Mouse (Mus musculus): Measurements from ENCODE around the gene Arr3. TPM values are rescaled to one million over a fixed set of nuclear protein-coding genes. Genes with fewer than 3 reads are reported as not detected.

Gene Arr3
- polyA plus RNA-seq, 1 experiment from 2014 or later, result not detected

DNA sequence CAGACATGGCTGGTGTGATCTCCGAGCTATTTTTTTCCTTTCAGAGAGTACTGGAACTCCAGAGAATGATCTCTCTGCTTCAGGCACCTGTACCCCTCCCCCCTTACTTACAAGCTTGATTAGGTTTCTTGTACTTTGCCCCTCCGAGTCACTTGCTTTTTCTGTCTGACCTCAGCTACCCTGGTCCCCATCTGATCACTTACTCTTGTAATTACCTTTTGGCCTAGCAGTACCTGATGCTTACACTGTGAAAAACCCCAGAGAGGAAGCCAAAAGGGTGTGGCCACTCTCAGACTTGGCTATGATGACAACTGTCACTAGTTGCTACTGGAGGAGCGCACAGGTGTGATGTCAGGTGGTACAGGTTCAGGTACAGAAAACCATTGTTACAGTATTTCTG, 13.2 kb downstream of the Arr3 start:
- Histone ChIP-seq H3K4me1 (replicated peaks; ENCODE audit: insufficient read depth, low read length) (no peaks in the 10 kb centered on the region), H3K36me3 (ENCODE audit: insufficient read depth, low read length) (no peaks in the 10 kb centered on the region), H3K27me3 (ENCODE audit: insufficient read depth, low read length) (no peaks in the 10 kb centered on the region), H3K4me3 (replicated peaks; ENCODE audit: low read depth, low read length) (no peak overlapping the region), H3K9me3 (replicated peaks; ENCODE audit: low read length) (no peaks in the 10 kb centered on the region), H3K27ac (no peak overlapping the region), H3K4me2 (ENCODE audit: low read length) (no peak overlapping the region), H3K9ac (ENCODE audit: low read depth, low read length) (no peak overlapping the region)
- WGBS, result 48% methylated on average over 3 of the region's 3 CpGs
- DNase-seq (ENCODE audit: low spot score) (peak; percentile 2), ATAC-seq (replicated peaks; ENCODE audit: low FRiP score, low read depth) (0 out of 2 replicates have a peak, but pooled peaks have one; percentile 36)
- TF ChIP-seq CTCF (IDR thresholded peaks at IDR 0.05; ENCODE audit: low read depth), result no peak

- H3K36me3 ChIP-seq (ENCODE audit: insufficient read depth, low read length), result no peaks in the 10 kb centered on the region
- no peak overlapping the region for H3K4me3 ChIP-seq (replicated peaks; ENCODE audit: low read depth, low read length)
- no peak overlapping the region for H3K4me2 ChIP-seq (ENCODE audit: low read length)
- no peaks in the 10 kb centered on the region for H3K4me1 ChIP-seq (replicated peaks; ENCODE audit: insufficient read depth, low read length)
- WGBS, result 59% methylated on average over 2 of the region's 2 CpGs
- no peak for ATAC-seq (replicated peaks; ENCODE audit: low FRiP score, low read depth)
- H3K9me3 ChIP-seq (replicated peaks; ENCODE audit: low read length), result no peaks in the 10 kb centered on the region
- no peaks in the 10 kb centered on the region for H3K27me3 ChIP-seq (ENCODE audit: insufficient read depth, low read length)
- no peak overlapping the region for H3K9ac ChIP-seq (ENCODE audit: low read depth, low read length)
- no peak overlapping the region for H3K27ac ChIP-seq
- TF ChIP-seq CTCF (IDR thresholded peaks at IDR 0.05; ENCODE audit: low read depth), result peak; percentile 46; the same call in 1 of the 2 replicates
- DNase-seq (ENCODE audit: low spot score), result peak; percentile 22
Observed at GRCm38 (mm10) chrX:100621366-100621765, 16.1 kb downstream of the Arr3 start.

- no peak overlapping the region for H3K9ac ChIP-seq (ENCODE audit: low read depth, low read length)
- no peak overlapping the region for H3K4me3 ChIP-seq (replicated peaks; ENCODE audit: low read depth, low read length)
- no peaks in the 10 kb centered on the region for H3K36me3 ChIP-seq (ENCODE audit: insufficient read depth, low read length)
- WGBS, result 94% methylated on average over 4 of the region's 4 CpGs
- DNase-seq (ENCODE audit: low spot score) (no peak), ATAC-seq (replicated peaks; ENCODE audit: low FRiP score, low read depth) (no peak)
- H3K4me1 ChIP-seq (replicated peaks; ENCODE audit: insufficient read depth, low read length), result no peaks in the 10 kb centered on the region
- H3K27ac ChIP-seq, result no peak overlapping the region
- no peak for TF ChIP-seq CTCF (IDR thresholded peaks at IDR 0.05; ENCODE audit: low read depth)
- H3K4me2 ChIP-seq (ENCODE audit: low read length), result no peak overlapping the region
- H3K9me3 ChIP-seq (replicated peaks; ENCODE audit: low read length), result no peaks in the 10 kb centered on the region
- H3K27me3 ChIP-seq (ENCODE audit: insufficient read depth, low read length), result no peaks in the 10 kb centered on the region
Observed at GRCm38 (mm10) chrX:100624242-100624641, 18.9 kb downstream of the Arr3 start.

DNA sequence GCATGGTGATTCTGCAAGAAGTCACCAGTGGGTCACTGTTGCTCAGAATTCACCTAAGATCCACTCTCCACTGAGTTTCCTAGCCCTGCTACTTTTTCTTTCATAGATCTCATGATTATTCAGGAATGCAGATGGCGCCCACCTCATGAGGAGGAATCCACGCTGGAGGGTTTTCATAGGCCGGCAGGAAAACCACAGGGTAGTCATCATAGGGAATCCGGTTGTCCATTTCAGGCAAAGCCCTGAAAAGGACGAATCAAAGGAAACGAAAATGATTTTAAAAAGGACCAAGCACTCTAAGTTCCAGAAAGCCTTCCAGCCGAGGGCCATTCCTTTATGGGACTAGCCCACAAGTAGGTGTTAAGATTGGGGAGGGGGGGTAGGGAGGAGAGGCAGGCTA, 19.8 kb downstream of the Arr3 start:
- Histone ChIP-seq H3K36me3 (ENCODE audit: insufficient read depth, low read length) (no peaks in the 10 kb centered on the region), H3K9ac (ENCODE audit: low read depth, low read length) (peak overlapping the region; percentile 48; the same call in 1 of the 2 replicates), H3K27me3 (ENCODE audit: insufficient read depth, low read length) (no peaks in the 10 kb centered on the region), H3K27ac (no peak overlapping the region; the same call in 1 of the 2 replicates), H3K4me1 (replicated peaks; ENCODE audit: insufficient read depth, low read length) (no peaks in the 10 kb centered on the region), H3K4me3 (replicated peaks; ENCODE audit: low read depth, low read length) (peak overlapping the region; percentile 57), H3K4me2 (ENCODE audit: low read length) (peak overlapping the region; percentile 58), H3K9me3 (replicated peaks; ENCODE audit: low read length) (no peaks in the 10 kb centered on the region)
- 46% methylated on average over 7 of the region's 7 CpGs for WGBS
- no peak for ATAC-seq (replicated peaks; ENCODE audit: low FRiP score, low read depth)
- DNase-seq (ENCODE audit: low spot score), result peak; percentile 1
- no peak for TF ChIP-seq CTCF (IDR thresholded peaks at IDR 0.05; ENCODE audit: low read depth)

DNA sequence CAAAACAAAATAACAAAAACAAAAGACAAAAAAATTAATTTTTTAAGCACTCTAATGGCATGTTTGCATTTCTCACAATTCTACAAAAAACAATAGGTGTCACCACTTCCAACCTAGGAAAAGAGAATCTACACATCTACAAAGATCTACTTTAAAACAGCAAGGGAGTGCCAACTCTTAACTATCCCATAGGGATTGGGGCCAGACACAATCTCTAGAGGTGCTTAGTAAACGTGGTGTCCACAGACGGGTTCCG, 20.2 kb downstream of the Arr3 start, which contains the start of gene Kif4:
Gene Kif4, plus strand, starts transcription at position 192 of the 256 bp plus-strand sequence.
- DNase-seq (ENCODE audit: low spot score) (peak; percentile 0), ATAC-seq (replicated peaks; ENCODE audit: low FRiP score, low read depth) (no peak)
- H3K36me3 ChIP-seq (ENCODE audit: insufficient read depth, low read length), result no peaks in the 10 kb centered on the region
- H3K27me3 ChIP-seq (ENCODE audit: insufficient read depth, low read length), result no peaks in the 10 kb centered on the region
- peak within 1 kb of the TSS; percentile 64 for H3K9ac ChIP-seq (ENCODE audit: low read depth, low read length)
- H3K27ac ChIP-seq, result peak within 1 kb of the TSS; percentile 64
- peak within 1 kb of the TSS; percentile 57 for H3K4me3 ChIP-seq (replicated peaks; ENCODE audit: low read depth, low read length)
- no peaks in the 10 kb centered on the region for H3K9me3 ChIP-seq (replicated peaks; ENCODE audit: low read length)
- WGBS, result 31% methylated on average over 3 of the region's 3 CpGs
- H3K4me1 ChIP-seq (replicated peaks; ENCODE audit: insufficient read depth, low read length), result no peaks in the 10 kb centered on the region
- TF ChIP-seq CTCF (IDR thresholded peaks at IDR 0.05; ENCODE audit: low read depth), result no peak
- H3K4me2 ChIP-seq (ENCODE audit: low read length), result peak within 1 kb of the TSS; percentile 73

DNA sequence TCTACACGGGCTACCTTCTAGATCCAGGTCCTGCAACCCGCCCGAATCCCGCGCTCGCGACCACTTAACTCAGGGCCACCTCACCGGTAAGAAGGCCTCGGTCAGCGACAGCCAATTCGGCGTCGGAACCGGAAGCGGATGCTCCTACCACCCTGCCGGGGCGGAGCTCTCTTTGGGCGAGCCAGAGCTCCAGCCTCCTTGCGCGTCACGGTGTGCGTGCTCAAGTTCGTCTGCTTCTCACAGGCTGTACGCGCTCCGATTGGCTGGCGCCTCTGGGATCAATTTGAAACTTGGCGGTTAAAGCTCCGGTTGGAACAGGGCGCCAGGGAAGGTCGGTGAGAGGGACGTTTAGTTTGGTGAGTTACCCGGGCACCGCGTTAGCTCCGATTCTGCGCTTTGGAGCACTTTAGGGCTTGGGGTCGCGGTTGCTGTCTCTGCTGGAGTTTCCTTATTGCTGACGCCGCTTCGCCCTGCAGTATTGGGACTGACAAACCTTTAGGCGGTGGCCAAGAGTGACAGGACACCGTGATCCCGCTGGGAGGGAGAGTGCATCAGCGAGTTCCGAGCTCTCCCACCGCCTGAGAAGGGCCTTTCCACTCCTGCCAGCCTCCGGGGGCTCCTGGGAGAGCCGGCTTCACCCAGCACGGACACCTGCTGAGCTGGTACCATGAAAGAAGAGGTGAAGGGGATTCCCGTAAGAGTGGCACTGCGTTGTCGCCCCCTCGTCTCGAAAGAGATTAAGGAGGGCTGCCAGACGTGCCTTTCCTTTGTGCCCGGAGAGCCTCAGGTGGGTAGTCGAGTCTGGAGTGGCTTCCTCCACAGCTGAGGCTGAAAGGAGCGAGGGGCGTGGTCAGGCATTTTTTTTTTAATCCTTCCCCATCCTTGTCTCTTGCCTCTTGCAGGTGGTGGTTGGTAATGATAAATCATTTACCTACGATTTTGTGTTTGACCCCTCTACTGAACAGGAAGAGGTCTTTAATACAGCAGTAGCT, 20.8 kb downstream of the Arr3 start, which contains the start of gene Pdzd11:
Gene Pdzd11, minus strand, starts transcription at position 767 of the 992 bp plus-strand sequence.
- Histone ChIP-seq H3K4me1 (replicated peaks; ENCODE audit: insufficient read depth, low read length) (no peaks in the 10 kb centered on the region), H3K27ac (peak within 1 kb of the TSS; percentile 64), H3K9ac (ENCODE audit: low read depth, low read length) (peak within 1 kb of the TSS; percentile 64), H3K27me3 (ENCODE audit: insufficient read depth, low read length) (no peaks in the 10 kb centered on the region), H3K4me3 (replicated peaks; ENCODE audit: low read depth, low read length) (peak within 1 kb of the TSS; percentile 57), H3K36me3 (ENCODE audit: insufficient read depth, low read length) (no peaks in the 10 kb centered on the region), H3K4me2 (ENCODE audit: low read length) (peak within 1 kb of the TSS; percentile 73), H3K9me3 (replicated peaks; ENCODE audit: low read length) (no peaks in the 10 kb centered on the region)
- DNase-seq (ENCODE audit: low spot score), result peak; percentile 94
- TF ChIP-seq CTCF (IDR thresholded peaks at IDR 0.05; ENCODE audit: low read depth), result no peak
- 26% methylated on average over 61 of the region's 62 CpGs for WGBS
- peak; percentile 99 for ATAC-seq (replicated peaks; ENCODE audit: low FRiP score, low read depth)

Data from kidney, postnatal 0 days (tissue).